Mouse (Mus musculus) kidney, adult 2 months (tissue): ENCODE measurements around the gene Gm44.
"Not testable (repeated sequence)": the region's sequence is repeated elsewhere in the genome, so short reads cannot be mapped to it uniquely, and the experiment has no call there.

ENCODE experiments used
- CTCF ChIP-seq: fragments of 200-500 bp; conservative IDR thresholded peaks from 2 replicates; pipeline ENCODE4 v1.5.1; 2011; ENCODE audit warnings: low read depth, mild to moderate bottlenecking, control low read depth, low read length, moderate library complexity, mixed read lengths; ENCODE audit not compliant: insufficient read depth, insufficient read length
- POLR2A ChIP-seq: fragments of 200-500 bp; IDR thresholded peaks from one replicate; pipeline ENCODE4 v1.6.1; 2011; ENCODE audit warnings: low read depth, low read length, control low read depth

DNA sequence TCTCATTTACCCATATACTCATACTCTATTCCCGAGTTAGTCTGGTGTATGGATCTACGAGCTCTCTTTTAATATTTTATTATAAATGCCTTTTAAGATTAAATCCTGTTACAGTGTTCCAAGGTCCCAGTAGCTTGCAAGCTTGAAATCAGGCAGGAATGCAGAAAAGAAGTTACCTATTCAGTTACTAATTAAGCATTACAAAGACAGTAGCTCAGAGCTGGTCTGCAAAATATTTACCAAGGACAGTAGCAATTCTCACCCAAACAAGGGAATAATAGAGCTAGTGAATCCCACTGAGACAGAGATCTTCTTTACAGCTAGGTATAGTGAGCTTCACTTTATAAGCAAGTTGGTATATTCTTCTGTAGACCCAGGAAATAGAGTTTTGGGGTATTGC is 46.3 kb downstream of the Gm44 start:
- not testable (repeated sequence) for TF ChIP-seq CTCF, POLR2A
